In the genomic region with DNA sequence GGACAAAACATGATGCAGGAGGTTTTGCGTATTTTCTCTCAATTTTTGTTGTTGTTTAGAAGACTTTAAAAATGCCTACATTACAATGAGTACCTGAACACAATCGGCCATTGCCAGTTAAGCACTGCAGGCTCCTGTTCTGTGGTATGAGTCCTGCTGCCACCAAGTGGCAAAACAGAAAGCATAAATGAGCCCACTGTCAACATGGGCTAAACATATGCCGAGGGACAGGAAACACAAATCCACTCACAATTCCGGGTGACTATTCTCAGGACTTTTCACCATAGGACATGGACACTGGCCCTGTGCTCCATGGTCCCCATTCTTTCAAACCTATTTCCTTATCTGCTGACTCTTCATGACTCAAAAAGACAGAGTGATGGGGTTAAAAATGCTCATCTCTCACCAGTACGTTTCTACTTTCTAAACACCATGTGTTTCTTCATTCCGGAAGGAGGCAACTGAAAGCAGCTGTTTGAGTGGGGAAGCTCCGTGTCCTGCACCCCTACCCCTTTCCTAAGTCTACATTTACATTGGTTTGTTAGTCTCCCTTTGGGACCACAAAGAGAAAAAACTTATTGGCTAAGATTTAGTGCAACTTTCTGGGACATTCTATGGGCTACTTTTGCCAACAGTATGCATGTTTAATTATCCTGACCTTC, we compare ENCODE assay signal across 9 mouse cellular contexts. TPM values are rescaled to one million over a fixed set of nuclear protein-coding genes. Genes with fewer than 3 reads are reported as not detected.
DNase-seq lines count a peak whose midpoint lies in the region; ATAC-seq and TF ChIP-seq lines count a peak whose summit lies in the region.
"Had no signal": no experiment of that assay in that cellular context is flagged by ENCODE, and none has a peak within 500 bp of the region (broad histone marks: within the 10 kb centered on the region; RNA-seq: fewer than 3 reads in every experiment).

No protein-coding gene starts in this region.

- H3K4me1 ChIP-seq in forebrain, postnatal 0 days (ENCODE audit: insufficient read depth): 0 out of 2 replicates have a peak, but pooled peaks cover 8% of the 10 kb centered on the region
- H3K4me1 ChIP-seq in forebrain, embryonic 12.5 days: peaks cover 4% of the 10 kb centered on the region
- H3K4me1 ChIP-seq in neural tube, embryonic 14.5 days (ENCODE audit: control insufficient read depth, insufficient read depth, low read length): no peaks in the 10 kb centered on the region
- no peaks in the 10 kb centered on the region for H3K4me1 ChIP-seq in forebrain, embryonic 11.5 days (replicated peaks; ENCODE audit: control insufficient read depth, insufficient read depth, low read length)

- H3K4me2 ChIP-seq in forebrain, postnatal 0 days (ENCODE audit: low read depth): no peak overlapping the region
- no peak overlapping the region for H3K4me2 ChIP-seq in forebrain, embryonic 12.5 days
- no peak overlapping the region for H3K4me2 ChIP-seq in neural tube, embryonic 14.5 days (ENCODE audit: low read depth, low read length)
- no peak overlapping the region for H3K4me2 ChIP-seq in forebrain, embryonic 11.5 days (ENCODE audit: low read depth, low read length, severe bottlenecking)
- H3K4me2 ChIP-seq: heart, embryonic 15.5 days had no signal

- no peak overlapping the region for H3K9ac ChIP-seq in forebrain, postnatal 0 days
- no peak overlapping the region for H3K9ac ChIP-seq in forebrain, embryonic 12.5 days
- no peak overlapping the region for H3K9ac ChIP-seq in neural tube, embryonic 14.5 days (replicated peaks; ENCODE audit: low read depth, low read length)
- H3K9ac ChIP-seq in forebrain, embryonic 11.5 days (ENCODE audit: low read length): no peak overlapping the region
- H3K9ac ChIP-seq: heart, embryonic 15.5 days had no signal

- H3K27ac ChIP-seq in forebrain, postnatal 0 days (ENCODE audit: low read depth, low read length): no peak overlapping the region
- H3K27ac ChIP-seq in forebrain, embryonic 12.5 days: no peak overlapping the region
- no peak overlapping the region for H3K27ac ChIP-seq in neural tube, embryonic 14.5 days (ENCODE audit: low read depth, low read length)
- no peak overlapping the region for H3K27ac ChIP-seq in forebrain, embryonic 11.5 days (ENCODE audit: low read depth, low read length)
- H3K27ac ChIP-seq: heart, embryonic 15.5 days had no signal

- 58% methylated on average over 7 of the region's 7 CpGs for WGBS in forebrain, postnatal 0 days
- WGBS in forebrain, embryonic 12.5 days: 63% methylated on average over 7 of the region's 7 CpGs
- WGBS in neural tube, embryonic 14.5 days: 65% methylated on average over 7 of the region's 7 CpGs
- WGBS in forebrain, embryonic 11.5 days: 67% methylated on average over 7 of the region's 7 CpGs

- ATAC-seq in forebrain, postnatal 0 days: no peak
- ATAC-seq in forebrain, embryonic 12.5 days (ENCODE audit: low FRiP score): no peak
- 0 out of 2 replicates have a peak, but pooled peaks have one; percentile 38 for ATAC-seq in neural tube, embryonic 14.5 days (ENCODE audit: low read depth)
- ATAC-seq in monocyte, adult 5-6 weeks (replicated peaks; ENCODE audit: insufficient number of reproducible peaks, low FRiP score, low TSS enrichment, poor library complexity, severe bottlenecking): peak; percentile 34
- no peak for ATAC-seq in forebrain, embryonic 11.5 days (replicated peaks; ENCODE audit: low FRiP score)

- no peaks in the 10 kb centered on the region for H3K36me3 ChIP-seq in forebrain, postnatal 0 days (ENCODE audit: insufficient read depth)
- no peaks in the 10 kb centered on the region for H3K36me3 ChIP-seq in forebrain, embryonic 12.5 days (replicated peaks)
- H3K36me3 ChIP-seq in neural tube, embryonic 14.5 days (ENCODE audit: control insufficient read depth, insufficient read depth, low read length): no peaks in the 10 kb centered on the region
- no peaks in the 10 kb centered on the region for H3K36me3 ChIP-seq in forebrain, embryonic 11.5 days (ENCODE audit: control insufficient read depth, insufficient read depth, low read length)

- peak; percentile 63 for TF ChIP-seq CTCF in forebrain, postnatal 0 days (IDR thresholded peaks at IDR 0.05; ENCODE audit: low read depth)

- H3K9me3 ChIP-seq in forebrain, postnatal 0 days (ENCODE audit: low read length): no peaks in the 10 kb centered on the region
- no peaks in the 10 kb centered on the region for H3K9me3 ChIP-seq in forebrain, embryonic 12.5 days
- no peaks in the 10 kb centered on the region for H3K9me3 ChIP-seq in neural tube, embryonic 14.5 days (ENCODE audit: control insufficient read depth, low read length)
- no peaks in the 10 kb centered on the region for H3K9me3 ChIP-seq in forebrain, embryonic 11.5 days (ENCODE audit: control insufficient read depth, low read length)
- H3K9me3 ChIP-seq: heart, embryonic 15.5 days had no signal

- no peak overlapping the region for H3K4me3 ChIP-seq in forebrain, postnatal 0 days (ENCODE audit: low read depth, low read length)
- H3K4me3 ChIP-seq in forebrain, embryonic 12.5 days (replicated peaks): no peak overlapping the region
- H3K4me3 ChIP-seq in neural tube, embryonic 14.5 days (ENCODE audit: low read depth, low read length): no peak overlapping the region
- H3K4me3 ChIP-seq in forebrain, embryonic 11.5 days (ENCODE audit: low read depth, low read length): no peak overlapping the region
- H3K4me3 ChIP-seq: heart, embryonic 15.5 days had no signal

- no peaks in the 10 kb centered on the region for H3K27me3 ChIP-seq in forebrain, postnatal 0 days (ENCODE audit: insufficient read depth, low read length)
- no peaks in the 10 kb centered on the region for H3K27me3 ChIP-seq in forebrain, embryonic 12.5 days
- H3K27me3 ChIP-seq in neural tube, embryonic 14.5 days (ENCODE audit: control insufficient read depth, insufficient read depth, low read length): no peaks in the 10 kb centered on the region
- no peaks in the 10 kb centered on the region for H3K27me3 ChIP-seq in forebrain, embryonic 11.5 days (ENCODE audit: control insufficient read depth, insufficient read depth, low read length)
- H3K27me3 ChIP-seq: heart, embryonic 15.5 days had no signal

- DNase-seq in forebrain, postnatal 0 days: peak; percentile 42
- DNase-seq in neural tube, embryonic 10.5 days (ENCODE audit: extremely low spot score, low spot score): no peak
- DNase-seq in cerebellum, adult 8-10 months: peak; percentile 24
- peak; percentile 38 to 43 for DNase-seq in kidney, postnatal 25 days
- no peak for DNase-seq in forebrain, embryonic 11.5 days (ENCODE audit: low spot score)

RNA-seq across cellular contexts. Expression of a gene that starts 57.2 kb away (rescaled TPM):
- total RNA-seq in forebrain, postnatal 0 days (2014; rRNA removed): 48.2 and 48.5 TPM in 2 replicates
- 11.7 and 13.6 TPM in 2 replicates for polyA plus RNA-seq in forebrain, postnatal 0 days (2015; fragmentation: Nextera tagmentation; extraction: Ambion mirVana)
- polyA plus RNA-seq in forebrain, embryonic 12.5 days (2016; fragmentation: Nextera tagmentation; extraction: Ambion mirVana): 30.2 and 33.2 TPM in 2 replicates
- polyA plus RNA-seq in neural tube, embryonic 14.5 days (2014; fragmentation: Nextera tagmentation; extraction: Ambion mirVana): 27.2 and 28.4 TPM in 2 replicates
- 102 to 131 TPM (median 105 TPM) in 3 replicates for total RNA-seq in monocyte, adult 5-6 weeks (2017)
- polyA plus RNA-seq in forebrain, embryonic 11.5 days (2014; fragmentation: Nextera tagmentation; extraction: Ambion mirVana): 19.9 and 21.0 TPM in 2 replicates

Comparison
In these comparisons a context has a peak if more than half of its experiments do, and no peak if none do; other contexts are left out.
1. DNase-seq: peak in forebrain, postnatal 0 days (single experiment), cerebellum, adult 8-10 months (single experiment) and kidney, postnatal 25 days (2 of 2); none in neural tube, embryonic 10.5 days (single experiment) and forebrain, embryonic 11.5 days (single experiment).
2. ATAC-seq: peak in neural tube, embryonic 14.5 days (single experiment) and monocyte, adult 5-6 weeks (single experiment); none in forebrain, postnatal 0 days (single experiment), forebrain, embryonic 12.5 days (single experiment) and forebrain, embryonic 11.5 days (single experiment).